In the genomic region with DNA sequence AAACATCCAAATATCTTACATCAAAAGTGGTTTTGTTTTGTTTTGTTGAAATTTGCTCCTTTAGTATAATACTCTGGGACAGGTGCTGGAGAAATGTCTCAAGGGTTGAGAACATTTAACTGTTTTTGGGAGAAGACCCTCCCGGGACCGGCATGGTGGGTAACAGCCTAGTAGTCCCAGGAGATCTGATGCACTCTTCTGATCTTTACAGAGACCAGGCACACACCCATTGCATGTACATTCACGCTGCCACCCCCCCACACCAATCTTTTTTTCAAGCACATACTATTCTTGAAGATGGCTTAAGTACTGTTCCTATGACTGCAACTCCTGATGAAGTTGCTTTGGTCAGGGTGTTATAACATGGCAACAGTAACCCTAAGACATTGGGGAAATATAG, we compare ENCODE assay signal across 8 mouse cellular contexts. TPM values are rescaled to one million over a fixed set of nuclear protein-coding genes. Genes with fewer than 3 reads are reported as not detected.
DNase-seq lines count a peak whose midpoint lies in the region; ATAC-seq lines count a peak whose summit lies in the region.

No protein-coding gene starts in this region.

- ATAC-seq in liver, embryonic 13.5 days (ENCODE audit: low read depth) = no peak

- peak; percentile 39 for DNase-seq in cerebellum, adult 9-10 months
- no peak for DNase-seq in cerebellum, postnatal 4 days (ENCODE audit: low spot score in 2 of 2)
- DNase-seq in thymus, postnatal 14 days = peak; percentile 4
- no peak for DNase-seq in thymus, postnatal 36 days
- no peak for DNase-seq in liver, embryonic 13.5 days
- DNase-seq in embryo, embryonic 10.5 days (ENCODE audit: low spot score) = no peak
- no peak for DNase-seq in left cerebral cortex, adult 9 months (ENCODE audit: low spot score in 2 of 2)
- DNase-seq in urinary bladder, postnatal 36 days (ENCODE audit: low spot score in 2 of 2) = no peak

- no peaks in the 10 kb centered on the region for H3K36me3 ChIP-seq in liver, embryonic 13.5 days

- 50% methylated on average over 3 of the region's 3 CpGs for WGBS in liver, embryonic 13.5 days (ENCODE audit: insufficient replicate concordance)

- H3K27me3 ChIP-seq in liver, embryonic 13.5 days = no peaks in the 10 kb centered on the region

- H3K9ac ChIP-seq in liver, embryonic 13.5 days = peak overlapping the region; percentile 64

- peaks cover 30% of the 10 kb centered on the region for H3K4me1 ChIP-seq in liver, embryonic 13.5 days (replicated peaks)

- H3K4me3 ChIP-seq in liver, embryonic 13.5 days (replicated peaks) = peak overlapping the region; percentile 51

- H3K4me2 ChIP-seq in liver, embryonic 13.5 days = peak overlapping the region; percentile 70

- H3K9me3 ChIP-seq in liver, embryonic 13.5 days (replicated peaks) = no peaks in the 10 kb centered on the region

- peak overlapping the region; percentile 75 for H3K27ac ChIP-seq in liver, embryonic 13.5 days

RNA-seq across cellular contexts. Expression of a gene that starts 0.9 kb away (rescaled TPM):
- 30.9 and 41.9 TPM in 2 replicates for polyA plus RNA-seq in liver, embryonic 13.5 days (2015; fragmentation: Nextera tagmentation; extraction: Ambion mirVana)

RNA-seq across cellular contexts. Expression of a gene that starts 2.9 kb away (rescaled TPM):
- 303 and 349 TPM in 2 replicates for polyA plus RNA-seq in liver, embryonic 13.5 days (2015; fragmentation: Nextera tagmentation; extraction: Ambion mirVana)

RNA-seq across cellular contexts. Expression of a gene that starts 14.5 kb away (rescaled TPM):
- 6.7 and 8.5 TPM in 2 replicates for polyA plus RNA-seq in liver, embryonic 13.5 days (2015; fragmentation: Nextera tagmentation; extraction: Ambion mirVana)

Comparison
In these comparisons a context has a peak if more than half of its experiments do, and no peak if none do; other contexts are left out.
1. DNase-seq: peak in cerebellum, adult 9-10 months (single experiment) and thymus, postnatal 14 days (single experiment); none in cerebellum, postnatal 4 days (0 of 2), thymus, postnatal 36 days (0 of 2), liver, embryonic 13.5 days (single experiment), embryo, embryonic 10.5 days (single experiment), left cerebral cortex, adult 9 months (0 of 2) and urinary bladder, postnatal 36 days (0 of 2).